Mouse (Mus musculus) heart, embryonic 11.5 days (tissue): ENCODE measurements around the gene Pin1. TPM values are rescaled to one million over a fixed set of nuclear protein-coding genes. Genes with fewer than 3 reads are reported as not detected.

Experiments used
- ATAC-seq: fragments of 200-750 bp; cut with Nextera tagmentation; replicated peaks from 2 replicates; pipeline ENCODE4 v1.8.0; 2017; ENCODE audit warnings: moderate library complexity; ENCODE audit not compliant: insufficient number of reproducible peaks, low FRiP score, low TSS enrichment
- H3K27ac ChIP-seq: fragments of 300-500 bp; sonication (generic); 2 replicates; pipeline ENCODE4 v1.5.1; 2014; ENCODE audit warnings: mild to moderate bottlenecking, low read depth, low read length
- H3K27me3 ChIP-seq: fragments of 300-500 bp; sonication (generic); 2 replicates; pipeline ENCODE4 v1.6.1; 2014; ENCODE audit warnings: mild to moderate bottlenecking, low read length, mixed read lengths; ENCODE audit not compliant: control insufficient read depth, insufficient read depth
- H3K36me3 ChIP-seq: fragments of 300-500 bp; sonication (generic); 2 replicates; pipeline ENCODE4 v1.6.1; 2014; ENCODE audit warnings: mild to moderate bottlenecking, low read length, moderate library complexity, mixed read lengths; ENCODE audit not compliant: control insufficient read depth, insufficient read depth
- H3K4me1 ChIP-seq: fragments of 300-500 bp; sonication (generic); 2 replicates; pipeline ENCODE4 v1.6.1; 2014; ENCODE audit warnings: low read length; ENCODE audit not compliant: control insufficient read depth, insufficient read depth
- H3K4me2 ChIP-seq: fragments of 300-500 bp; sonication (generic); 2 replicates; pipeline ENCODE4 v1.6.1; 2014; ENCODE audit warnings: mild to moderate bottlenecking, moderate library complexity
- H3K4me3 ChIP-seq: fragments of 300-500 bp; sonication (generic); 2 replicates; pipeline ENCODE4 v1.5.1; 2014; ENCODE audit warnings: low read depth, low read length
- H3K9ac ChIP-seq: fragments of 300-500 bp; sonication (generic); 2 replicates; pipeline ENCODE4 v1.6.1; 2014; ENCODE audit warnings: mild to moderate bottlenecking, low read depth, low read length, moderate library complexity
- H3K9me3 ChIP-seq: fragments of 300-500 bp; sonication (generic); replicated peaks from 2 replicates; pipeline ENCODE4 v1.6.1; 2016; ENCODE audit warnings: low read length; ENCODE audit not compliant: control insufficient read depth
- WGBS: fragments of 180-500 bp; shearing (Covaris S2); extraction: QIAGEN DNeasy Blood & Tissue Kit; methylation state at CpG from one replicate; pipeline ENCODE4 v1.1.7; 2014; ENCODE audit not compliant: insufficient replicate concordance; 5-methylcytosine and 5-hydroxymethylcytosine counted together
- polyA plus RNA-seq: library from polyadenylated mRNA; unstranded; fragments of >200 nt; fragmentation: Nextera tagmentation; extraction: Ambion mirVana; gene quantifications from 2 replicates; pipeline ENCODE4 v1.2.1, GENCODE M21; 2014

Pin1 gene
- polyA plus RNA-seq, 1 experiment from 2014 or later = 53.1 TPM

DNA sequence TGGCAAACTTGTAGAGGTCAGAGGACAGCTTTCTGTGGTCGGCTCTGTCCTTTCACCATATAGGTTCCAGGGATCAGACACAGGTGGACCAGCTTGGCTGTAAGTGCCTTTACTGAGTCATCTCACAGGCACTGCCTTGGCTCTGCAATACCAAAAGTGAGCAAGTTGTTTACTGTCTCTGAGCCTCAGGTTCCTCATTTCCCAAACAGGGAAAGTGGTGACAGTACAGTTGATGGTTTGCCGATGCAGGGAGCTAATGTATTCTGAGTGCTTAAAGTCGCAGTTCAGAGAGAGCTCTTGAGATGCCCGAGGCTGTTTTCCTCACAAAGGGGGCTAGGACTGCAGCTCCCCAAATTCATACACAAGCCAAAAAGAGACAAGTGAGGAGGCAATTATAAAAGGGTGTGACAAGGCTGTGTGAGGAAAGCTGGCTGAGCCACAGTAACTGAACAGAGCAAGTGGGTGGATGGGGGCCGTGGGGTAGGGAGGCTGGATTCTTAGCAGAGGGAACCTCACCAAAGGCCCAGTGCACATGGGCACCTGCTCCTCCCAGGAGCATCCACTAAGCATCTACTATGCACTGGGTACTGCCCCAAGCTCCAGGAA is 44.3 kb downstream of the Pin1 start:
- Histone ChIP-seq H3K27me3 (peaks cover 6% of the 10 kb centered on the region; the same call in 1 of the 2 replicates), H3K4me1 (0 out of 2 replicates have a peak, but pooled peaks cover 5% of the 10 kb centered on the region), H3K9me3 (no peaks in the 10 kb centered on the region), H3K4me3 (no peak overlapping the region), H3K4me2 (no peak overlapping the region), H3K9ac (no peak overlapping the region), H3K27ac (no peak overlapping the region), H3K36me3 (no peaks in the 10 kb centered on the region)
- 62% methylated on average over 5 of the region's 5 CpGs for WGBS
- ATAC-seq = no peak

DNA sequence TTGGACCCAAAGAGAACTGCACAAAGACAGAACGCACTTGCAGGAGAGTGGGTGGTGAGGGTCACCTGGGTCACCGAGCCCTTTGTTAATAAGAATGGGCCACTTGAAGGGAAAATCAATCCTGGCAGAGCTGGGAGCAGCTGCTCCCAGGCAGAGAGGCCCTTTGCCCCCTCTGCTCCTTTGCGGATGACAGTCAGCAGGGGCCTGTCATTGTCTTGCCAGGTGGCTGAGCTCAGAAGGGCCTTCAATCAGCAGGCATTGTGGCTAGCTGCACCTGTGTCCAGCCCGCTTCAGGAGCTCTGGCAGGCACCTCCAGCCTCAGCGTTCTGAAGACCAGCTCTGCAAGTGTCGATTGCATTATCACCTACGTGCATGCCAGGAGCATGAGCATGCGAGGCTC is 45.6 kb downstream of the Pin1 start:
- H3K9ac ChIP-seq = no peak overlapping the region
- H3K4me2 ChIP-seq = no peak overlapping the region
- H3K9me3 ChIP-seq = no peaks in the 10 kb centered on the region
- no peak overlapping the region for H3K4me3 ChIP-seq
- no peak for ATAC-seq
- WGBS = 28% methylated on average over 8 of the region's 8 CpGs
- H3K27ac ChIP-seq = no peak overlapping the region
- no peaks in the 10 kb centered on the region for H3K36me3 ChIP-seq
- 0 out of 2 replicates have a peak, but pooled peaks cover 5% of the 10 kb centered on the region for H3K4me1 ChIP-seq
- H3K27me3 ChIP-seq = peaks cover 6% of the 10 kb centered on the region

GRCm38 (mm10) chr9:20703832-20704380 is 52.0 kb downstream of the Pin1 start:
- 71% methylated on average over 8 of the region's 8 CpGs for WGBS
- H3K4me1 ChIP-seq = no peaks in the 10 kb centered on the region
- H3K27me3 ChIP-seq = no peaks in the 10 kb centered on the region; the same call in 1 of the 2 replicates
- no peaks in the 10 kb centered on the region for H3K9me3 ChIP-seq
- no peak overlapping the region for H3K4me2 ChIP-seq
- ATAC-seq = no peak
- H3K27ac ChIP-seq = no peak overlapping the region
- H3K4me3 ChIP-seq = no peak overlapping the region
- H3K36me3 ChIP-seq = no peaks in the 10 kb centered on the region
- no peak overlapping the region for H3K9ac ChIP-seq

DNA sequence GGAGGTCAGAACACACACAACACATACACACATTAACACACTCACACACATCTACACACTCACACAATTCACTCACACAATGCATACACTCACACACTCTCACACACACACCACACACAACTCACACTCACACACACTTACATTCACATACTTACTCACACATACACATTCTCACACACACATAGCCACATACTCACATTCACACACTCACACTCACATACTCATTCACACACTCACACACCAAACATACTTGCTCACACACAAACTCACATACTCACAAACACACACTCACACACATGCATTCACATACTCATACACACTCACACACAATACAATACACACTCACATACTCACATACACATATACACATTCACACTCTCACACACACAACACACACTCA is 53.5 kb downstream of the Pin1 start:
- Histone ChIP-seq H3K4me1 (no peaks in the 10 kb centered on the region; the same call in 1 of the 2 replicates), H3K27ac (no peak overlapping the region), H3K27me3 (no peaks in the 10 kb centered on the region; the same call in 1 of the 2 replicates), H3K36me3 (no peaks in the 10 kb centered on the region), H3K4me3 (no peak overlapping the region), H3K9me3 (no peaks in the 10 kb centered on the region), H3K9ac (no peak overlapping the region), H3K4me2 (no peak overlapping the region)
- no peak for ATAC-seq

DNA sequence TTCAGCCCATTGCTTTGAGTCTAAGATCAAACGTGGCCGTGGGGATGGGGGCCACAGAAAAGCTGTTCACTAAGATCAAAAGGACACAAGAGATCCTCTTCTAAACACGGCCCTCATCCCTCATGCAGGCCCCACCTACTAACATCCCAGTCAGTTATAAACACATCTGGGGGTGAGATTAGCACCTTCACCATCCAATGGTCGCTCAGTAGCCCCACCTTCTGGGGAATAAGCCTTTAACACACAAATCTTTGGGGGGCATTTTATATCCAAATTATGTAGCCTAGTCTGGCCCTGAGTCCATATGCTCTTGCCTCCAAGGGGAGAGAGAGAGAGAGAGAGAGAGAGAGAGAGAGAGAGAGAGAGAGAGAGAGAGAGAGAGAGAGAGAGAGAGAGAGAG is 54.1 kb downstream of the Pin1 start:
- Histone ChIP-seq H3K27ac (no peak overlapping the region), H3K4me1 (no peaks in the 10 kb centered on the region; the same call in 1 of the 2 replicates), H3K9ac (no peak overlapping the region), H3K4me3 (no peak overlapping the region), H3K4me2 (no peak overlapping the region), H3K36me3 (no peaks in the 10 kb centered on the region), H3K9me3 (no peaks in the 10 kb centered on the region), H3K27me3 (no peaks in the 10 kb centered on the region; the same call in 1 of the 2 replicates)
- WGBS = 37% methylated on average over 4 of the region's 4 CpGs
- ATAC-seq = no peak

DNA sequence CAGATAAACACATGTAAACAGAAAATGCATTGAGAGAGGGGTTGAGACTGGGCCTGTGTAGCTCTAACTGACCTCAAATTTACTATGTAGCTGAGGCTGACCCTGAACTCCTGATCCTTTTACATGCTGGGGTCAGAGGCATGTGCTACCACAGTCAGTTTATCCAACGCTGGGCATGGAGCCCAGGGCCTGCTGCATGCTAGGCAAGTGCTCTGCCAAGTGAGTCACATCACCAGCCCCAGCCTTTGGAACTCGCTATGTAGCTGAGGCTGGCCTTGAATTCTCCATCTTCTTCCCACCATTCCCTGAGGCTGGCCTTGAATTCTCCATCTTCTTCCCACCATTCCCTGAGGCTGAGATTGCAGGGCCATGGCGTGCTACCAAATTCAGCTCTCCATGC is 58.6 kb downstream of the Pin1 start:
- WGBS = 76% methylated on average over 3 of the region's 3 CpGs

GRCm38 (mm10) chr9:20712934-20713477 is 61.1 kb downstream of the Pin1 start:
- ATAC-seq = no peak
- Histone ChIP-seq H3K4me3 (no peak overlapping the region), H3K27ac (no peak overlapping the region), H3K9me3 (no peaks in the 10 kb centered on the region), H3K4me1 (no peaks in the 10 kb centered on the region; the same call in 1 of the 2 replicates), H3K36me3 (no peaks in the 10 kb centered on the region), H3K27me3 (no peaks in the 10 kb centered on the region), H3K9ac (no peak overlapping the region), H3K4me2 (no peak overlapping the region)
- WGBS = 64% methylated on average over 5 of the region's 5 CpGs

More for the DNA sequence above, 58.6 kb downstream of the Pin1 start:
- no peak overlapping the region for H3K27ac ChIP-seq
- no peak overlapping the region for H3K4me3 ChIP-seq
- H3K36me3 ChIP-seq = no peaks in the 10 kb centered on the region
- H3K9ac ChIP-seq = no peak overlapping the region
- H3K4me1 ChIP-seq = no peaks in the 10 kb centered on the region; the same call in 1 of the 2 replicates
- ATAC-seq = no peak
- H3K9me3 ChIP-seq = no peaks in the 10 kb centered on the region
- H3K27me3 ChIP-seq = no peaks in the 10 kb centered on the region
- H3K4me2 ChIP-seq = no peak overlapping the region

- 32% methylated on average over 10 of the region's 11 CpGs for WGBS
- H3K4me3 ChIP-seq = no peak overlapping the region
- H3K36me3 ChIP-seq = no peaks in the 10 kb centered on the region
- no peak overlapping the region for H3K9ac ChIP-seq
- H3K4me1 ChIP-seq = no peaks in the 10 kb centered on the region; the same call in 1 of the 2 replicates
- H3K9me3 ChIP-seq = no peaks in the 10 kb centered on the region
- no peaks in the 10 kb centered on the region for H3K27me3 ChIP-seq
- H3K4me2 ChIP-seq = no peak overlapping the region
- no peak overlapping the region for H3K27ac ChIP-seq
- ATAC-seq = no peak
Observed at GRCm38 (mm10) chr9:20713478-20713987, 61.6 kb downstream of the Pin1 start.
